Mouse (Mus musculus): ENCODE measurements at regions not wholly inside any gene's neighbourhood (a gene's known extent, or its start where the extent isn't known, plus 50 kb on each side); places are given as distances from the start of the nearest gene placed in this dataset.

DNA sequence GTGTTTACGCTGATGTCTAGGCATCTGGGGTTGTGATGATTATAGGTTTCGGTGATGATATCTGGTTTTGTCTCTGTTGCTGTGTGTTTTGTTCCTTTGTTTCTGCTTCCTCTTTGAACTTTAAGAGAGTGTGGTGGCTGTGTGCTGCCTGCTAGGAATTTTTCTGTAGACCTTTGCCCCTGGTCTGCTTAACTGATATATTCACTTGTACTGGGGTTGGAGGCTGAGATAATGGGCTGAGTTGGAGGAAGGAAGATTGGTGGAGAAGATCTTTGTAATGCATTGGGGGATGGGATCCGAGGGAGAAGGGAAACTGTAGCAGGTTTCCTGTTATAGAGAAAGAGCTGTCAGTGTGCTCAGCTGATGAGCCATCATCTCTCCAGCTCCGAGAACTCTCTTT is 55.8 kb downstream of the Mid1ip1 start:
- DNase-seq (ENCODE audit: low read depth, low spot score): no peak

DNA sequence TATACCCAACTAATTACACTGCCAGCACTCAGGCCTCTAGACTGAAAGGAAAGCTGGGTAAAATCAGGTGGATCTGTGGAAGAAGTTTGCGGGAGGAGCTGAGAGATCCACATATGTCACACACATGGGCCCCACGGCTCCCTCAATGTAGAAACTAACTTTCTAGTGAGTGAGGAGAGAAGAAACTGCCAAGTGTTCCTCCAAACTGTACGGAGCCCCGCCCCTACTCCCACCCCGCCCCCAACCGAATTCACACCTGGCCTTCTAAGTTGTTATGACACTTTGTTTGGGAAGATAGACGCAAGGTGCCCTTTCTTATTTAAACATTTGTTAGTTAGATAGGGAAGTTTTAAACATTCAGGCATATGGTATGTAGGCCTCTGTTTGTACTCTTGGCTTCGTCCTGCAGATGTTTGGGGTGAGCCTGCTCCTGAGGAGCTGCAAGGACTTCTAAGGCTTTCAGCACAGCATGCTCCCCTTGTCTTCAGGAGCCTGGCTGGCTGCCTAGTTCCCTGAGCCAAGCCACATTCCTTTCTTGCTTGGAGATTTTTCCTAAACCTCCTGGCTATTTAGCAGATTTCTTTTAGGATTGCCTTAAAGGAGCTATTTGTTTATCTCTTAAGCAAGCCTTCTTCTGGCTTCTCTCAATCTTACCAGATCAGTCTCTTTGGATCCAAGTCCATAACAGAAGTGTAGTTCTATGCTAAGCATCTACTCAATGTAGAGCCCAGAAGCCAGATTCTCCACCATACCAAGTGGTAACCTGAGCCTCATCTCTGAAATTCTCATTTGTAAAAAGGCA is 61.1 kb downstream of the Mid1ip1 start:
- DNase-seq (ENCODE audit: low read depth, low spot score): no peak

DNA sequence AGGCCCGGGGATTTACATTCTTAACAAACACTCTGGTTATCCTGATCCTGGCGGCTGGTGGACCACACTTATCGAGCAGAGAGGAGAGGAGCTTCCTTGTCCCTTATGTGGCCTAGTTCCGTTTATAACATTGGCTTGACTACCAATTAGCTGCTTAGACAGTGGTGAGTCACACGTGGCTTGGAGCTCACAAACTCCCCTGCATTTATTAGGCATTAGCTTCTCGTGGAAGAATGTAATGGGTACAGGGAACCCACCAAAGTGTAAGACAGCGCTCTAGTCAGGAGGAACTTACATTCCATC is 61.7 kb downstream of the Mid1ip1 start:
- DNase-seq (ENCODE audit: low read depth, low spot score): no peak

GRCm38 (mm10) chrX:10778014-10778413 is 63.2 kb downstream of the Mid1ip1 start:
- no peak for DNase-seq (ENCODE audit: low read depth, low spot score)

DNA sequence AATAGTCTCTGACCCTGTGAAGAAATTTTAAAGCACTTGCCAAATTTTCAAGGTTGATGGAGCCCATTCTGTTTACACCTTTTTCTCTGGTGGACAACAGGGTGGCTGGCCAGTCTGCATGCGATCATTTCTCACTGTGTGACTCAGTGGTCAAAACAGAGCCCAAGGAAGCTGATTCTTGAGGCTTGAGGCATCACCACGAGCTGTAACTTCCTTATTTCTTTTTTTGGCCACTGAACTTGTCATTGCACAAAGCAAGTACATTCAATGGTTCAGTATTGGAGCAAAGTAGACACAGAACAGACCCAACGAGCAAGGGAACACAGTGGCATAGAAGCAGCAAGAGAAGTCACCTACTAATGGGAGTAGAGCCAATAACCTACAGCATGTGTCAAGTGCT is 71.5 kb downstream of the Mid1ip1 start:
- no peak for DNase-seq (ENCODE audit: low read depth, low spot score)

- DNase-seq (ENCODE audit: low read depth, low spot score): peak; percentile 16
Measured at GRCm38 (mm10) chrX:10787057-10787456, 72.2 kb downstream of the Mid1ip1 start.

DNA sequence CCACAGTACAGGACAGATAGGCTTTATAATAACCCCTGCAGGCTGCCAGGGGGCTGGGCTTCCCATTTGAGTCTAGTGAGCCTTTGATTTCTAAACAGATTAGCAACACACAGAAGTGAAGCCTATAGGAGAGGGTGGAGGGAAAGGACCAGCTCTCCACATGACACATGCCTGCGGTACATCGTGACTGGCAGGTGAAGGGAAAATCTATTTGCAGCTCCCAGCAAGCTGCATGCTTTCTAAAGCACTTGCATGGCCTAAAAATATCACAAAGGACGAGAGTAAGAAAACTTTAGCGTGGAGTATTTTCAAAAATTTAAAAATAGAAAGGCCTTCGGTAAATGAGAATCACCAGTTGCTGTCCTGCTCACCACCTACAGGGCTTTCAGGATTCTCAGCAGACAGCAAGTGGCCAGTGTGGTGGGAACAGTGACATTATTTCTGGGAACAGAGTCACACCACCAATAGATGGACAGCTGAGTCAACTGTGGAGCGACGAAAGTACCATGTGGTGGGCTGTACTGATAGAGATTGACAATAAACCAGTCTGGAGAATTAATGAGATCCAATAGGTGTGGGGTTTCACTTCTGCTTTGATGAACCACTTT is 105.6 kb downstream of the Mid1ip1 start:
- no peak for DNase-seq (ENCODE audit: low read depth, low spot score)

DNA sequence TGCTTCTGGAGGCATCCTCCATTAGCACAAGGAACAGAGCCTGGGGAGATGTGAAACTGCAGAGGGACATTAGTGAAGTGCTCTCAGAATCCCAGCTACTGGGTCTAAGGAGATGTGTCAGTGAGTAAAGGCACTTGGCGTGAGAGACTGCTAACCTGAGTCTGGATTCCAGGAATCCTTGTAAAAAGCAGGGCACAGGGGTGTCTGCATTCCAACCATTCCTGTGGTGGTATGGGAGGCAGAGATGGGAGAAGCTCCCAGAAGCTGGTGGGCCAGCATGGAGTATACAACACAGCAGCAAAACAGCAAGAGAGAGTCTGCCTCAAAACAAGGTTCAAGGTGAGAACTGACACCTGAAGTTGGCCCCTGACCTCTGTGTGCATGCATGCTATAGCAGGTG is 118.9 kb downstream of the Mid1ip1 start:
- no peak for DNase-seq (ENCODE audit: low read depth, low spot score)

DNA sequence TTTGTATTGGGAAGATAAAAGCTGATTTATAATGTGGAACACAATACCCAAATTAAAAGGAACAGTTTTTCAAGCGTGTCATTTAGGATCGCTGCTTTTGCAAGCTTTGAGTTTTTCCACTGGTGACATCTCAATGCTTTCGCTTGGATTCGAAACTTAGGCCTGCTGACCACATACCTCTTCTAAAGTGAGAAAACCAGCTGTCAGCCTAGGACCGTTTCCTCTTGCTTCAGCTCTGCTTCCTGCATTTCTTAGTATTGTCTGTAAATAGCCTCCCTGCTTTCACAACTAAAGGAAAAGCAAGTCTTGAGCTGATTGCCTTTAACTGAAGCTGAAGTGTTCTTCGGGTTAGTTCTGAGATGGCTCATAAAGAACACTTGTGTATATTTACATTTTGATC is 142.3 kb downstream of the Mid1ip1 start:
- DNase-seq (ENCODE audit: low read depth, low spot score): no peak

DNA sequence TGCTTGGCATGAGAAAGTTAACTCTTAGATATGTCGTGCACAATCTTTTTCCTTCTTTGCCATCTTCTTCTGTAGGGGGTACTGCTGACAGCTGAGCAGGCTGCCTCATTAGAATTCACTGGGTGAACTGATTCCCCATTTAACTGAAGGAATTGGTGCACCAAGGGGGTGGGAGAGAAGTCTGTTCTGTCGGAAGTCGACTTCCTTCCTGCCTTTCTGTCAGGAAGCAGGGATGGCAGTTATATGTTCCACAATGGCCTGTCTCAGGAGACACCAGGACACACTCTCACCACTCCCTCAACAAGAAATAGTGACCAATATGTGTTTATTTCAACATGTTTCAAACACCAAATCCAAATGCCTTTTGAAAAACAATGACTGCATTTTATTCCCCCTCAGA is 142.9 kb downstream of the Mid1ip1 start:
- DNase-seq (ENCODE audit: low read depth, low spot score): no peak

DNA sequence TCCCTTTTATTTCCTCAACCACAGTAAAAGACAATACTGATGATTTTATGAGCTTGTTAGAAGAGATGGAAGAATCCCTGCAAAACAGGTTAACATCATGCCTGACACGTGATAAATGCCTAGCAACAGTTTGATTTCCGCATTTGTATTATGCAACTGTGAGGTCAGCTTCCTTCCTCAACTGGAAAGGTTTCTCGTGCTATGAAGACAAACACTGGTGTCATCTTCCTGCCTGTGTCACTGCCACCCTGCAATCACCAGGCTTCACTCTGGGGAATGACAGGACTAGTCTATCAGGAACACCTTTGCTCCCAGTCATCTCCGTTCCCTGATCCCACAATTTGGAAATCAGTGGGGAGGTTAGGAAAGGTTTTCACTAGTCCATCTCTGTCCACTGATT is 156.8 kb downstream of the Mid1ip1 start:
- DNase-seq (ENCODE audit: low read depth, low spot score): no peak

DNA sequence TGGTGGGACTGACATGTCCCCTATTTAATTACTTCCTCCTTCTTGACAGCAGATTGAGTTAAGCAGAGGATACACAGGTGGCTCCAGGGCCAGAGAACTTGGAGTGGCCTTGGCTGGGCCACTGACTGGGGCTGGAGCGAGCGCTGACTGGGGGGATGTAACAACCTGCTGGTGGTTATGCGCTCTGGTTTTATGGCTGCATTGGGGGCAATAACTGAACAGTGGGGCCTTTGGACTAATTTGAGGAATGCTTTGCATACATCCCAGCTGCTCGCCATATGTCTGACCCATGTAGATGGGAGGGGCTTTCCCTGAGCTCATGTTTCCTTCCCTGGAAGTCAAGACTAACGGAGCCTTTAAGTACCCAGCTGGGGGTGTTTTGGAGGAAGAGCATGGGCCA is 163.0 kb downstream of the Mid1ip1 start:
- no peak for DNase-seq (ENCODE audit: low read depth, low spot score)

DNA sequence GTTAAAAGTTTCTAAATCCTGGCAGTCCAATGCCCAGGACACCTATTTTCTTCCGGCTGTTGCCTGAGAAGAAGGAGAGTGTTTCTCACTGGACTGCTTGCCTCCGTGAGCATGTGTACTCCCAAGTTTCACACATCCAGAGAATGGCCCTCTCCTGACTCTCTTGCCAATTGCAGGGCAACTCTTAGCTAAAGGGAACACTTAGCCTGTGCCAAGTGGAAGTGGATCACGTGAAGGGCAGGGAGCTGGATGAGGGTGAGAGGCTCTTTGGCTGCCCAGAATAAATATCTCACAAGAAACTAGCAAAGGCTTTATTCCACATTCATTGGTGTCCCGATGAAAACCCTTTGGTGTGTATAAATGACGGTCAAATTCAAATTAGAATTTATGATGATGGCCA is 164.1 kb downstream of the Mid1ip1 start:
- no peak for DNase-seq (ENCODE audit: low read depth, low spot score)

DNA sequence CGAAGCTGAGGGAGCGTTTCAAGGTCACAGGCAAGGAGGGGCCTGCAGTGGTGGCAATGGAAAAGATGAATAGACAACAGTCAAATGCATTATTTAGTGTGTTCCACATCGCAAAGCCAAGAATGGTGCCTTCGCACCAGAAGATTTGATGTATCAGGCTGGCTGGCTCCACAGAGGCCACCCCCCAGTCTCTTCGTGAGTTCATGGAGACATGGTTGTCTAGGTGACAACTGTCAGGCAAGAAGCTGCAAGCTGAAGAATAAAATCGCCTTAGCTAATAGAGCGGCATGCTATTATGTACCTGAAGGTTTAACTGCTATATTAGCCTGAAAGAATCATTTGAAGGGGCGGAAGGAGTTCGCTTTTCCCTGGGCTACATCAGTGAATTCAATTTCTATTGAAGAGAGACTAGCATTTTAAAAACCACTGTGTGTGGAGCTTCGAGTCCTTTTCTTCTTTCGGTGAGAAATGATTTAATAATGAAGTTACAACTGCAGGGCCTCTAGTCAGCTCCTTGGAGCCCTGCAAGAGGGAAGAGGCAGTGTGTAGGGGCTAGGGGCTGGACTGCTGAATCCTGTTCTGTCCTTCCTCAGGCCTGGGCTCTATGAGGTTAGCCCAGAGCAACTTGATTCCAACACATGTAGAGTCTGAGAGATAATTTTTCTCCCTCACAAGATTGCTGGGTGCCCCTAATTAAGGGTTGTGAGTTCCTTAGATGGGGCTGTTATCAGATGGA is 169.1 kb downstream of the Mid1ip1 start:
- no peak for DNase-seq (ENCODE audit: low read depth, low spot score)

DNA sequence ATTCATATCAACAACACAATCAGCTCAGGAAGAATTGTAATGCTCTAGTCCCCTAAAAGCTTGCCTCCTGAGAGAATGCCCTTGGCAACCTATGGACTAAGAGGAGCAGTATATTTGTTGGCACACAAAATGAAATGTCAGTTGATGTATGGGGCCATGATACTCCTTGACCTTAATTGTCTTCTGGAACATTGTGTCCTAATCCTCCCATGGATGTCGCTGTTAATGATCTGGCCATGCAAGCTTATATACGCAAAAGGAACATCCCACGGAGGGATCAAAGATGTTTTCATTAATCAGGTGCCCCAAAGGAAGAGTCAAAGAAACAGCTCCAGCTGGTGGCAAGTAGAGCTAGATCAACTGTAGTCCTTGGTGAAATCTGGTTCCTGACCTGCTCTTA is 178.0 kb downstream of the Mid1ip1 start:
- DNase-seq (ENCODE audit: low read depth, low spot score): no peak

- no peak for DNase-seq (ENCODE audit: low read depth, low spot score)
Measured at GRCm38 (mm10) chrX:10896193-10896955, 181.6 kb downstream of the Mid1ip1 start.

- DNase-seq (ENCODE audit: low read depth, low spot score): no peak
Measured at GRCm38 (mm10) chrX:10902686-10903085, 187.9 kb downstream of the Mid1ip1 start.

DNA sequence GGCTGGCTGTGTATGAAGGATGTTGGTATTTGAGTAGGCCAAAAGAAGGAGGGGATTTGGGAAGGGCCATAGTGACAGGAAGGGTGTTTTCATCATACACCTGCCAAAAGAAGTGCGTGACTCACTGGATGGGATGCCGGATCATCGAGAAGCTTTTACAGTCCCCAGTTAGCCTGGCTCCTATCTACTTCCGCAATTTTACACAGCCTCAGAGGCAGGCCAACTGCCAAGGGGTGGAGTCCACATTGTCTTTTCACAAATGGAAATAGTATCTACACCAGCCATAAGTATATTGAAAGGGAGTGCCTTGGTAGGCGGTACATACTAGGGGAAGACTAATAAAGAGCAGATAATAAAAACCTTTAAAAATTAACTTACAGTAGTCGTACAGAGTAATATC is 189.3 kb downstream of the Mid1ip1 start:
- DNase-seq (ENCODE audit: low read depth, low spot score): no peak

- DNase-seq (ENCODE audit: low read depth, low spot score): no peak
Measured at GRCm38 (mm10) chrX:10904889-10905288, 190.1 kb downstream of the Mid1ip1 start.

DNA sequence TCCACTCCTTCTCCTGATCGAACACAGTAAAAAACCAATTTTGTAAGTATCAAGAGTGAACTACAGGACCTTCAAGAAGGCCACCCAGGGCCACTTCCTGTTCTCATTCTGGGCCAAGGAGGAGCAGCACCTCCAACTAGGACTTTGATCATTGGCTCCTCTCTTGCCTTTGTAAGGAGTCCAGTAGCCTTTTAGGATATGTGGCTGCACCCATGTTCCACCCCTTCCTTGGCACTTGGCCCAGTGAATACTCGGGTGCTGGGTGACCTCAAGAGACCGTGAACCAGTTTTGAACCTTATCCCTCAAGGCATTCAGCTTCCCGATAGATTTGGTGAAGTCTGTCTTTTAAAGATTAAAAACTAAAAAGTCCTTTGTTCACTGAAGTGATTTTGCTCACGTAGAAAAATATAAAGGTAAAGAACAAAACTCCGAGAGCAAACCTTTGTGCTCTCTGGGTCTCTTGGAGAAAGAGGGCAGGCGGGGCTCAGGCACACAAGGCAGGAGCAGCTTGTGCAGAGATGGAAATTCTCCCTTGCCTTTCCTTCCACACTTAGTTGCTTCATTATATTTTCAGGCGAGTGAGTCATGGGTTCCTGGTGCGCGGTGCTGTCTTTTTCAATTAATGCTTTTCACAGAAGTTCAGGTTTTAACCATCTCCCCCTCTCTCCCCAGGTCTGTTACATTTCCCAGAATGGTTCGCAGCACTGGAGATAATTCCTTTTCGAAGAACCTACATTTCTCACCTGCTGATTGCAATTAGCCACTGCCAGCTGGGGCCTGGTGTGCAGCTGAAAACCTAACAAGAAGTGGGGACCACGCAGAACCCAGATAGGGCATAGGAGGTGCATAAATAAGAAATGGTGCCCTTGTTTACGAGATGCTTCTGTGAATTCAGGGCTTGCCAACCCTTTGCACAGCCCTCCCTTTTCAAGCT is 196.6 kb downstream of the Mid1ip1 start:
- DNase-seq (ENCODE audit: low read depth, low spot score): no peak
